Mouse (Mus musculus) fat pad, adult 2 months (tissue): ENCODE results near the gene Glra1.

Source experiments
- DNase-seq: peaks from one replicate; pipeline ENCODE4 v3.0.0-alpha.2; 2011; ENCODE audit warnings: low read depth, low spot score; ENCODE audit errors: extremely low read depth

Glra1 gene

DNA sequence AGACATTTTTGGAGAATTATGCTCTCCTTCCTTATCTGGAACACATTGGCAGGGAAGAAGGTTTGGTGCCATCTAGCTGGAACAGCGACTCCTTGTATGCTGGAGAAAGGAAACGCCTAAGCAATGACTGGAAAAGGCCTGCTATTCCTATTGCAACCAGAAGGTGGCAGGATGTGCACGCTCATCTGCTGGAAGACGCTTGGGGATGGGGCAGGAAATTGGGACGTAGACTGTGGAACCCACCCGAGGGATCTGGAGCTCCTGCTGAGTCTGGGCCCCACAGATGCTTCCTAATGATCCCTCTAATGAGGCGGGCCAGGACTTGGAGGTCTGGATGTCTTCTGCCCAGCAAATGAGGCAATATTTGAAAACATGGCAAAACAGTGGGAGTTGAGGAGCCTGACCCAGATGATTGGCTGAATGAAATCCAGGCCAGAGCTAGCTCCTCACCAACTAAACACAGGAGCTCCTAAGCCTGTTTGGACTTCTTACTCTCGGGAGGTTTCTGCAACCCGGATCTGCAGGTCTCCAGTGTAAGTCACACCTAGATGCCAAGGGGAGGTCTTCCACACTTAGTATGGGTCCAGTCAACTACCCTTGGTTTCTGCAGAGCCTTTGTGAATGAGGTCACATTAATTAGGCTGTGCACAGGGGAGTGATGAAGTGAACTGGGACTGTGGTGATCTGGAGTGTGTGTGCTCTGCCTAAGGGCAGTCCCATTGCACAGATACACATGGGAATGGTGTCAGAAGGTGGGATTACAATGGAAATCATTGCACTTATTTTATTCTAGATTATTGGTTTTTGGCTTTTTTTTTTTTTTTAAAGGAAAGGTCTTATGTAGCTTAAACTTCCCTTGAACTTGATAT, 89.0 kb downstream of the Glra1 start:
- no peak for DNase-seq

DNA sequence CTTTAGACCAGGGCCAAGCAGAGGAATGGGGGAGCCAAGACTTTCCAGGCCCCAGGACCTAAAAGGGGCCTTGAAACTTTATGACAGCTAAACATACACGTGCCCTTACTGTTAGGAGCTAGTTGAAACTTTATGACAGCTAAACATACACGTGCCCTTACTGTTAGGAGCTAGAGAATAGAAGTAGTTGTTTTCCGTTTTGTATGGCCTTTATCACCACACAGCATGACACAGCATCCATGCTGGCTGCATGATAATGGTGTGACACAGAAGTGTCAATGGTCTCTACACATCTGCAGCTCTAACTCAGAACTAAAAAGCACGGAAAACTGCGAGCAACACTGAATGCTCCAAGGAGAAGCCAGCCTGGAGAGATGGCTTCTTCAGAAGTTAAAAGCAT, 90.3 kb downstream of the Glra1 start:
- no peak for DNase-seq

DNA sequence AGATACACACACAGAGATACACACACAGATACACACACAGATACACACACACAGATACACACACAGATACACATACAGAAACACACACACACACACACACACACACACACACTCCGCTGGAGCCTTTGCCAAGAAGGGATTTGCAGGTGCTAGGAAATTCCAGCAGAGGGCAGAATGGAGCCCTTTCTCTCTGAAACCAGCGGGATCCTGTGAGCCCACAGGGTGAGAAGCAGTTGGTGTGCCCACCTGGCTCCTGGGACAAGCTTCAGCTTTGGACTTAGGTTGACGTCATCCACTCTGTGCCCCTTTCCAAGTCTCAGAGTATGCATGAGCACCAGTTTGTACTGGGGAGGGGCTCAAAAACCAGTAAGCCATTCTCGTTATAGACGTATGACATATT, 96.6 kb downstream of the Glra1 start:
- no peak for DNase-seq

- DNase-seq: no peak
Observed at GRCm38 (mm10) chr11:55505485-55505884, 102.5 kb downstream of the Glra1 start.

- no peak for DNase-seq
Observed at GRCm38 (mm10) chr11:55502886-55503285, 105.1 kb downstream of the Glra1 start.

DNA sequence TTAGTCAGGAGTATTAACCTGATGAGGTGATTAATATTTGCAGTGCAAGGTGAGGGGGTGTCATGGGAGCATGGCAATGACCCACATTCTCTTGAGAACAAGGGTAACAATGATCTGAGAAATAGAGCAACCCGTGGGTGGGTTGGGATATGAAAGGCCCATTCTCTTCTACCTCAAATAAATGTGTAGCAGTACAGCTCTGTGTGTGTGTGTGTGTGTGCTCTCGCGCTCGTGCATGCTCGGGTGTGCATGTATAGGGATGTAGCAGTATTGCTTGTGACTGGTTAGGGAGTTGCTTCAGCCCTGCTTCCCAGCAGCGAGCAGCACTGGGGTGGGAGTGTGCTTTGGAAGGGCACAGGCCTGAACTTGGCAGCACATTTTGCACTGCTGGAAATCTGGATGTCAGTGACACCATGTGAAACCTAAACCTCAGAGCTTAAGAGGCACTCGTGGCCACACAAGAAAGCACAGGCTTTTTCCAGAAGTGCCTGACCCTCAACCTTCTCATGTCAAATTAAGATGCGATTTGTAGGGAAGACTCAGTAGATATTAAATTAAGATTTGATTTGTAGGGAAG, 106.0 kb downstream of the Glra1 start:
- no peak for DNase-seq

- DNase-seq: no peak
Observed at GRCm38 (mm10) chr11:55497885-55498284, 110.1 kb downstream of the Glra1 start.

DNA sequence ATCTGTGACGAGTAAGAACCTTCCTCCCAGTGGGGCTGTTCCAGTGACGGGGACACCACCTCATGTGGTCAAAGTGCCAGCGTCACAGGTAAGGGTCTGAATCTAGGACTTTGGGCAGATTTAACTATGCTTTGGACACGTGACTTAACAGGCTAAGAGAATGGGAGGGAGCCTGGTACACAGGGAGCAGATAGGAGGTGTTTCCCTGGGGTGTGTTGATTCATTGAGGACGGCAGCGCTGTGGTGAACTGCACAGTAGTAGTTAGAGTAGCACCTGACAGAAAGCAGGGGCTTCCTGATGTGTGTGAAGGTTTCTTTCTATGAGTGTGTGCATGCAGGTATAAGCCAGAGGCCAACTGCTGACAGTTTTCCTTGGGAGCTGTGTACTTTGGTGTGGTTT, 111.8 kb downstream of the Glra1 start:
- DNase-seq: no peak

- no peak for DNase-seq
Observed at GRCm38 (mm10) chr11:55485443-55485842, 122.6 kb downstream of the Glra1 start.

DNA sequence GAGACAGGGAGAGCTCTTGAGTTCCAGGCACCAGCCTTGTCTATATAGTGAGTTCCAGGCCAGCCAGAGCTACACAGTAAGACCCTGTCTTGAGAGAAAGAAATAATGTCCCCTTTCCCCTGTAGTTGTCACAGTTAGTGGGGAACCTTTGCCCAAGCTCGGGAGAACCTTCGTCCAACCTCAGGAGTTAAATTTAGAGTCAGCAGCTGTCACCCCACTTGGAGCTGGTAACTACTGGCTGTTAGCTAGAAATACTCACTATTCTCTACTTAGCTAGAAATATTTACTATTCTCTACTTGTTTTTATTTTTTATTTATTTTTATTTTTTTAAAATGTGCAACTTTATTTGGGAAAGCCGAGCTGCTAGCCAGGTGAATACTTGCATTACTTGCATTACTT, 134.8 kb downstream of the Glra1 start:
- no peak for DNase-seq

DNA sequence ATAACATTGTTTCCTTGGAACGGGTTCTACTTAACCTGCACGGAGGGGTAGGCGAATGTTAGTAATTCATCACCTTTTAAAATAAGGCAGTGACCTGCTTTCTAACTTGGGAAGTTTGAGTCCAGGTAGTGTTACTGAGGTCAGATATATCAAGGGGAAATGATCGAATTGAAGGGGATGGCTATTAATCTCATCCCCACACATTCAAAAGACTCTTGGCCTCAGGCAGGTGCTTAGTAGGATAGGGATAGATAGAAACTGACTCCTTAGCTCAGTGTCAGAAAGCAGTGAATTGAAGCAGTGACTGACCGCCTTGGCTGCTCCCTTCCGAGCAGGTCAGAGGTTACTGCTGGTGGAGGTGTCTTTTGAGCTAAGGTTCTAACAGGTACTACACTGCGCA, 136.5 kb downstream of the Glra1 start:
- DNase-seq: no peak

- DNase-seq: no peak
Observed at GRCm38 (mm10) chr11:55470761-55471160, 137.2 kb downstream of the Glra1 start.

DNA sequence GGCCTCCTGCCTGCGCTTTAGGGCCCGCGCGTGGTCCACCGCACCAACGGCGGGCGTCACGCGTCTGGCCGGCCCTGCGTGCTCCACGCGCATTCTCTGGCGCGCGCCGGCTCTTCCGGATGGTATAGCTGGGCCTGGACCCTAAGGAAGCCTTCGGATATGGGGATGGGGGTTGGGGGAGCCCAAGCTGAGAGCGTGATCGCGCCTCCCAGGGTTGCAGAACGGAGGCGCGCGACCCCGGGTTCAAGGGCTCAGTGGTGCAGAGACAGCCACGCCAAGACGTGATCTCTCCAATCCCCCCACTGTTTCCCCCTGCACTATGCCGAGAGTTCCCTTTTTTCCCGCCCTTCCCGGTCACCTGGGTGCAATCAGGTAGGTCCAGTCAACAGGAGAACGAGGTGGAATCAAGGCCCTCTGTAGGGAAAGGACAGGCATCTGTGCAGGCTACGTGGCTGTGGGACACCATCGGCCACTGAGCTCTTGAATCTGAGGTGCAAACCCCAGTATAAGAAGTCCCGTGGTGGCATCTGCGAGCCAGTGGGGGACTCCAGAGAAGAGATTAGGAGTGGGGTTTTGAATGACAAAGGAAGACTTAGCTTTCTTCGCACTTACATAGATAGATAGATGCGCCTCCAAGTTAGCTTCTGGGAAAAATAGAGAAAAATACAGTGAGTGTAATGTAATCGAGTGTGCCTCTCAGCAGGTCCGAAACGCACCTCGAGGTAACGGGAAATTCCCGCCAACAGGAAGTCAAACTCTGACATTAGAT, 137.9 kb downstream of the Glra1 start:
- no peak for DNase-seq

DNA sequence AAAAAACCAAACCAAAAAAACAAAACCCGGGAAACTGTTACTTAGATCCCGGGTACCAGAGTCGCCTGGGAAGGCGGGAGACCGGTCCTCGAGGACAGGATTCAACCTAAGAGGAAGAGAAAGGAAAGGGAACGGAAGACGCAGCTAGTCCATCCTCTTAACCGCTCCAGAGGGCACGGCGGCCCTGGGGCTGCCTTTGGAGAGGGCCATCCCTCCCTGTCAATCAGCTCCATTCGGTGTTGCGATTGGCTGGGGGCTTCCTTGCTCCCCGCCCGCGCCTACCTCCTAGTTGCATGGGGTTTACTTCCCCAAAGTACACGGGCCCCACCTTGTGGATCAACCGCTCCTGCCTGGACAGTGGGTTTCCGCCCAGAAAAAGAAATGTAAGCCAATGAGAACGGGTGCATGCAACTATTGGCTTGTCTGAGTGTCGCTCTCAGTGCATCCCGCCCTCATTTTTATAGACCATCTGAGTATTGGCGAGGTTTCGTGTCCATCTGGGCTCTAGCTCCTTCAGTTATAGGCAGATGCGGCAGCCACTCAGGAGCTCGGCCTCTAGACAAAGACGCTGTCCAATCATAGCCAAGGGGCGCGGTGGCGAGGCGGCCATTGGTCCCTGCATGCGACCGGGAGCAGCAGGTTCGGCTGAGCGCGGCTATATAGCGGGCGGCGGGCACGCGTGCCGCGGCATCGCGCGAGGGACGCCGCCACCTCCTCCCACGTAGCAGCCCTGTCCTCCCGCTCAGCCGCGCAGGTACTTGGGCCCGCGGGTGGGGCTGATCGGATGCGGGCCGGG, 138.8 kb downstream of the Glra1 start, which contains the start of gene G3bp1:
Gene G3bp1 (plus strand): TSS at position 638 of the 796 bp plus-strand sequence.
- DNase-seq: peak; percentile 100

DNA sequence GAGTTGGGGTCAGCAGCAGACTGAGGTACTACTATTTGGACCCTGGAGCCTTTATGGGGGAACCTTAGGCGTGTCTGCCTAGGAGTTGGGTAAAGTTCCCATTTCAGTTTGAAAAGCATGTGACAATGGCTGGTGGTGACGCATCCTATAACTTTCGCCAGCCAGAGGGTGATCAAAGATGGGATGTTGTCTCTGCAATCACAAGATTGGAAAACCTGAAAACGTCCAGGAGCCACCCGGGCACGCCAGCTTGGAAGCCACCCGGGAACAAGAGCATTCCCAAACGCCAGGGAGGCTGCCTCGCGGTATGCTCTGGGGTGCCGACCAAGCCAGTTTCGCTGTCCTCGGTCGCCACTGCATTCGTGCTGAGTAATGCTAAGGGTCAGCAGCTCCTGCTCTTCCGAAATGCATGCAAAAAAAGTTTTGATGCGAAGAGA, 139.4 kb downstream of the Glra1 start:
- DNase-seq: no peak

- no peak for DNase-seq
Observed at GRCm38 (mm10) chr11:55468012-55468411, 140.0 kb downstream of the Glra1 start.

GRCm38 (mm10) chr11:55465177-55465576, 142.8 kb downstream of the Glra1 start:
- DNase-seq: no peak

DNA sequence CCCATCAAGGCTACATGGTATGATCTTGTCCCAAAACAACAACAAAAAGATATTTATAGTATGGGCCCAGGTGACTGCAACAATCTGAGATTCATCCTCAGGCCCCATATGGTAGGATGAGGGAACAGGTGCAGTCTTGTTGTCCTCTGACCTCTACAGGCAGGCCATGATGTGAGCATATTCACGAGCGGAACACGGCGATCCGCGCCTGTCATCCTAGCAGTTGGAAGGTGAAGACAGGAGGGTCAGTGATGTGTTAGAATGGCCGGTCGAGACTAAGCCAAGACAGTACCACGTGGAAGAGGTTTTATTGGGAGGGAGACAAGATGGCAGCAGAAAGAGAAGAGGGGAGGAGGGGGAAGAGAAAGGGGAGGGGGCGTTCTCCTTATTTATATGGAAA, 143.3 kb downstream of the Glra1 start:
- no peak for DNase-seq
